Mouse (Mus musculus) ES-E14 (cell line): Measurements from ENCODE around the gene Gm49358. TPM values are rescaled to one million over a fixed set of nuclear protein-coding genes. Genes with fewer than 3 reads are reported as not detected.

Experiments used
- DNase-seq: peaks from one replicate; pipeline ENCODE4 v3.0.0-alpha.2; 2013; ENCODE audit warnings: low read depth, low spot score
- H3K27ac ChIP-seq: 2 replicates; pipeline ENCODE4 v1.5.1; 2012; ENCODE audit warnings: low read depth, mild to moderate bottlenecking, low read length, moderate library complexity, mixed read lengths; ENCODE audit not compliant: poor library complexity, insufficient read depth, severe bottlenecking
- H3K36me3 ChIP-seq: 2 replicates; pipeline ENCODE4 v1.6.1; 2012; ENCODE audit warnings: mild to moderate bottlenecking, low read length, moderate library complexity, mixed read lengths; ENCODE audit not compliant: control insufficient read depth, poor library complexity, insufficient read depth, severe bottlenecking
- H3K4me1 ChIP-seq, 2 experiments: fragments of 150-350 bp in 1 of 2; sonication (generic) in 1 of 2; 2 replicates each; pipeline ENCODE4 v1.6.1; 2012; ENCODE audit warnings: low read length in 2 of 2, mild to moderate bottlenecking in 1 of 2, mixed read lengths in 1 of 2; ENCODE audit not compliant: control insufficient read depth in 2 of 2, insufficient read depth in 2 of 2, poor library complexity in 1 of 2
- H3K4me3 ChIP-seq, 2 experiments: fragments of 150-350 bp in 1 of 2; sonication (generic) in 1 of 2; 2 replicates each; pipeline ENCODE4 v1.5.1; 2012; ENCODE audit warnings: low read length in 2 of 2, low read depth in 1 of 2, mild to moderate bottlenecking in 1 of 2, mixed read lengths in 1 of 2; ENCODE audit not compliant: insufficient read depth in 1 of 2, poor library complexity in 1 of 2, severe bottlenecking in 1 of 2
- H3K9ac ChIP-seq: 2 replicates; pipeline ENCODE4 v1.6.1; 2012; ENCODE audit warnings: low read depth, mild to moderate bottlenecking, low read length, mixed read lengths; ENCODE audit not compliant: poor library complexity, insufficient read depth, severe bottlenecking
- H3K9me3 ChIP-seq: fragments of 150-350 bp; sonication (generic); 2 replicates; pipeline ENCODE4 v1.6.1; 2012; ENCODE audit warnings: low read depth, mild to moderate bottlenecking, low read length; ENCODE audit not compliant: control insufficient read depth, insufficient read depth
- CHD2 ChIP-seq: IDR thresholded peaks from 2 replicates; pipeline ENCODE4 v1.6.1; 2014; ENCODE audit warnings: mild to moderate bottlenecking, low read depth, low read length, inconsistent platforms
- HCFC1 ChIP-seq: IDR thresholded peaks from 2 replicates; pipeline ENCODE4 v1.6.1; 2012; ENCODE audit warnings: low read length, inconsistent platforms, borderline replicate concordance; ENCODE audit not compliant: insufficient read depth
- MAFK ChIP-seq: IDR thresholded peaks from 2 replicates; pipeline ENCODE4 v1.6.1; 2014; ENCODE audit warnings: mild to moderate bottlenecking, low read depth, low read length, inconsistent platforms; ENCODE audit not compliant: insufficient read depth
- ZC3H11A ChIP-seq: IDR thresholded peaks from 2 replicates; pipeline ENCODE4 v1.6.1; 2012; ENCODE audit warnings: low read depth, mild to moderate bottlenecking, inconsistent platforms, low read length, borderline replicate concordance
- ZNF384 ChIP-seq: IDR thresholded peaks from 2 replicates; pipeline ENCODE4 v1.6.1; 2012; ENCODE audit warnings: low read depth, low read length, inconsistent platforms
- in situ Hi-C, 2 experiments: fragments of 600-800 bp; cut with MboI; formaldehyde crosslinking; loops; one replicate each; pipeline ENCODE4 v1.15.1; 2025; ENCODE audit warnings: low sequenced_read_pairs in 2 of 2, inconsistent platforms in 1 of 2; ENCODE audit not compliant: unreplicated experiment in 2 of 2
- total RNA-seq: library from RNA; depleted of rRNA; stranded (reverse); fragments of 300-350 nt; gene quantifications from 2 replicates; pipeline ENCODE4 v1.2.3, GENCODE M21; 2012

Gene Gm49358
- total RNA-seq, 1 experiment = 0.58 TPM

DNA sequence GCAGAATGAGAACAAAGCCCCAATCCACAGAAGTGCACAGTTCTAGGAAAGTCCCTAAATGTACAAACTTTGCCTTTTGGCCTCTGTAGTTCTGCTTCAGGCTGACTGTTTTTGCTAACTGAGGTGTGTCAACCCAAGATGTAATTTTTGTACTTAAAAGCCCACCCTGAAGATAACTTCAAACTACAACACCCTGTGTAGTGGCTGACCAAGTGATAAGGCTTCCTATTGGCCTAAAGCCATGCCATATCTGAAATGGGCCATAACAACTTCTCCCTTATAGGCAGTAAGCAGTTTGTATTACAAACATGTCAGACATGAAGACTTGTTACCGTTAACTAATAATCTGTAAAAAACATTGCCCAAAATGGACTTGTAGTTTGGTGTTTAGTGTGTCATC is 6.0 kb upstream of the Gm49358 start:
- TF ChIP-seq HCFC1 (no peak), ZNF384 (no peak), MAFK (no peak), ZC3H11A (no peak), CHD2 (no peak)
- in situ Hi-C loops = no loop called here
- Histone ChIP-seq H3K4me1 (peaks cover 0 to 15% of the 10 kb centered on the region in 2 experiments; a peak in 2 of 4 replicates), H3K36me3 (no peaks in the 10 kb centered on the region), H3K27ac (no peak overlapping the region), H3K9ac (no peak overlapping the region), H3K4me3 (no peak overlapping the region), H3K9me3 (no peaks in the 10 kb centered on the region)
- no peak for DNase-seq

DNA sequence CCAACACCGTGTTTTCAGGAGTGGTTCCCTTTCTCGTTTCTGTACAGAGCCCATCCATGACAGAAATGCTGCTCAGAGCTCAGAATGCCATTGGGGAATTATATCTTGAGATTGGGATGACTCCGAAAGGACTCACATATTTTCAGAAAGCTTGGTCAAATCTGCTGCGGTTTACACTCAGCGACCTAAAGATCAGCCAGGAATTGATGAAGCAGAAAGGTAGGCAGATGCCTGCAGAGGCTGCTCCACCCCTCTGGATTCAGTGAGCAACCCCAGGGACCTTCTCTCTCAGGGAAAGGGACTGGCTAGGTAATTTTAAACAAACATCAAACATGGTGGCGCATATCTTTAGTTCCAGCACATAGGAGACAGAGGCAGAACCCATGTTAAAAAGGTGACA is 5.6 kb upstream of the Gm49358 start:
- H3K27ac ChIP-seq = no peak overlapping the region

DNA sequence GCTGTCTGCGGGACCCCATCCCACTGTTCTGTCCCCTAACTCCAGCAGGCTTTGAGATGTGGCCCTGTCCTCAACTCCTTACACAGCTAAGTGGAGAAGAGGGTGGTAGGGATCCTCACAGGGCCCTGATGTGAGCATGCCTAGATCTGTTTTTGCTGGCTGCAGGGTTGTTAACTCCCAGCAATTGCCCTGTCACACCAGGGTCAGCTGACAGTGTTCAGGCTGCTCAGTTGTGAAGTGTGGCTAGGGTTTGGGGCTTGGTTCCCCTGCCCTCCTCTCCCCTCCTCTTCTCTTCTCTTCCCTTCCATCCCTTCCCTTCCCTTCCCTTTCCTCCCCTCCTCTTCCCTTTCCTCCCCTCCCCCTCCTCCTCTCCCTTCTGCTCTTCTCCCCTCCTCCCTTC is 2.5 kb upstream of the Gm49358 start:
- Histone ChIP-seq H3K27ac (no peak overlapping the region), H3K4me3 (no peak overlapping the region), H3K9ac (no peak overlapping the region), H3K4me1 (peaks cover 0 to 15% of the 10 kb centered on the region in 2 experiments; a peak in 2 of 4 replicates), H3K9me3 (no peaks in the 10 kb centered on the region), H3K36me3 (no peaks in the 10 kb centered on the region)
- in situ Hi-C loops = no loop called here
- no peak for TF ChIP-seq ZNF384
- TF ChIP-seq ZC3H11A = no peak
- TF ChIP-seq HCFC1 = no peak
- no peak for TF ChIP-seq CHD2
- TF ChIP-seq MAFK = no peak
- DNase-seq = no peak

More for the DNA sequence above, 5.6 kb upstream of the Gm49358 start:
- TF ChIP-seq CHD2 (no peak), HCFC1 (no peak), MAFK (no peak), ZNF384 (no peak), ZC3H11A (no peak)
- DNase-seq = no peak
- Histone ChIP-seq H3K36me3 (no peaks in the 10 kb centered on the region), H3K4me1 (peaks cover 0 to 15% of the 10 kb centered on the region in 2 experiments; a peak in 2 of 4 replicates), H3K4me3 (no peak overlapping the region), H3K9ac (no peak overlapping the region), H3K9me3 (no peaks in the 10 kb centered on the region)
- in situ Hi-C loops = no loop called here

DNA sequence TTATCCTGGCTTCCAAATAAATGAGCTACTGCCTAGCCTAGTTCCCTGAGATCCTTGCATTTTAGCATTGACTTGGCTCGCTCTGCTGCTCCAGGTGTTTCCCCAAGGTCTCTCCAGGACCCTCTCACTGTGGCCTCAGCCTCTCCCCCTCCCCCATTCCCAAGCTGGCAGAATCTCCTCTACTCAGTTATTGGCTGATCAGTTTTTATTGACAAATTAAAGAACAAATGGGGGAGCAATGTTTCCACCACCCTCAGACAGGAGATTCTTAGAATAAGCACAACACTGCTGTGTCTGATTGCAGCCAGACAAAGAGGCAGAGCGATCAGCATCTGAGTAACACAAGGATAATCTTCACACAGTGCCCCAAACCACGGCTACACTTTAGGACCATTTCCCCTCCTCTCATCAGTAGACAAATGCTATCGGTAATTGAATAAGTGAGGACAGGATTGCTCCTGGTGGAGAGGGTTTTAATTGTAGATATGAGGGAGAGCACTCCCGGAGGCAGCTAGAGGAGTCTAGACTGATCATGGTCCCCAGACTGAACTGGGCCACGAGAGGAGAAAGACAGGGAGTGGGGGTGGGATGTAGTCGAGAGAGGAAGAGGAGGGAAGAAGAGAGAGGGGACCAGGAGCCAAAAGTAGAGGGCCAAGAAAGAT is 1.9 kb upstream of the Gm49358 start:
- in situ Hi-C loops = no loop called here
- DNase-seq = no peak
- H3K27ac ChIP-seq = no peak overlapping the region
- H3K4me3 ChIP-seq = no peak overlapping the region
- peaks cover 0 to 15% of the 10 kb centered on the region in 2 experiments; a peak in 2 of 4 replicates for H3K4me1 ChIP-seq
- TF ChIP-seq ZC3H11A (no peak), HCFC1 (no peak), MAFK (no peak), ZNF384 (no peak), CHD2 (no peak)
- no peak overlapping the region; the same call in 1 of the 2 replicates for H3K9ac ChIP-seq
- H3K36me3 ChIP-seq = no peaks in the 10 kb centered on the region
- H3K9me3 ChIP-seq = no peaks in the 10 kb centered on the region

DNA sequence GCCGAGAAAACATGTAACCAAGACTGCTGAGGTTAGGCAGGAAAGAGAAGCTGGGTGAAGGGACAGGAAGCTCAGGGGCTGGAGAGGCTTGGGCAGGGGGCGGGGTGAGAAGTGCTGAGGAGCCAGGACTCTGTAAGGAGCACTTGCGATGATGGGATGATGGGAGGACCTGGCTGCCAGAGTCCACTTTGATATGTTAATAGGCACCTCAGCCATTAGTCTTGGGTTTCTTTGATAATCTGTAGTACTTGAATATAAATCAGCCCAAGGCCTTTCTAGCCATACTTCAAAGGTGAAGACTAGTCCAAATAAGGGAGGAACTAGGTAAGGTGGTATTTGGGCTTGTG is 1.4 kb upstream of the Gm49358 start:
- Histone ChIP-seq H3K4me3 (no peak overlapping the region), H3K9ac (no peak overlapping the region), H3K27ac (no peak overlapping the region), H3K4me1 (peaks cover 0 to 15% of the 10 kb centered on the region in 2 experiments; a peak in 2 of 4 replicates), H3K9me3 (no peaks in the 10 kb centered on the region), H3K36me3 (no peaks in the 10 kb centered on the region)
- in situ Hi-C loops = no loop called here
- TF ChIP-seq HCFC1 (no peak), CHD2 (no peak), ZNF384 (no peak), ZC3H11A (no peak), MAFK (no peak)
- no peak for DNase-seq
